Mouse (Mus musculus) midbrain, postnatal 0 days (tissue): ENCODE data around the gene Rev1. TPM values are rescaled to one million over a fixed set of nuclear protein-coding genes. Genes with fewer than 3 reads are reported as not detected.
"Not testable (repeated sequence)": the region's sequence is repeated elsewhere in the genome, so short reads cannot be mapped to it uniquely, and the experiment has no call there.

Experiments used
- ATAC-seq: fragments of 200-750 bp; cut with Nextera tagmentation; 2 replicates; pipeline ENCODE4 v1.8.0; 2017; ENCODE audit warnings: moderate number of reproducible peaks, mild to moderate bottlenecking, moderate TSS enrichment, moderate library complexity; ENCODE audit not compliant: low FRiP score
- DNase-seq: peaks from one replicate; pipeline ENCODE4 v3.0.0-alpha.2; 2015; ENCODE audit warnings: low spot score
- H3K27ac ChIP-seq: fragments of 300-500 bp; sonication (generic); 2 replicates; pipeline ENCODE4 v1.5.1; 2014; ENCODE audit warnings: low read depth, mild to moderate bottlenecking, low read length, mixed read lengths
- H3K27me3 ChIP-seq: fragments of 300-500 bp; sonication (generic); 2 replicates; pipeline ENCODE4 v1.6.1; 2014; ENCODE audit warnings: low read length, control low read depth, mixed read lengths; ENCODE audit not compliant: insufficient read depth
- H3K36me3 ChIP-seq: fragments of 300-500 bp; sonication (generic); 2 replicates; pipeline ENCODE4 v1.6.1; 2014; ENCODE audit warnings: low read length, control low read depth, mixed read lengths; ENCODE audit not compliant: insufficient read depth
- H3K4me1 ChIP-seq: fragments of 300-500 bp; sonication (generic); 2 replicates; pipeline ENCODE4 v1.6.1; 2014; ENCODE audit warnings: mild to moderate bottlenecking, control low read depth, antibody characterized with exemption, low read length, mixed read lengths; ENCODE audit not compliant: insufficient read depth
- H3K4me2 ChIP-seq: fragments of 300-500 bp; sonication (generic); 2 replicates; pipeline ENCODE4 v1.6.1; 2014; ENCODE audit warnings: low read depth, mild to moderate bottlenecking, low read length, mixed read lengths; ENCODE audit not compliant: poor library complexity, severe bottlenecking
- H3K4me3 ChIP-seq: fragments of 300-500 bp; sonication (generic); 2 replicates; pipeline ENCODE4 v1.5.1; 2014; ENCODE audit warnings: low read depth, mild to moderate bottlenecking, low read length, moderate library complexity
- H3K9ac ChIP-seq: fragments of 300-500 bp; sonication (generic); replicated peaks from 2 replicates; pipeline ENCODE4 v1.6.1; 2014; ENCODE audit warnings: mild to moderate bottlenecking, low read length, moderate library complexity, mixed read lengths; ENCODE audit not compliant: poor library complexity, severe bottlenecking
- H3K9me3 ChIP-seq: fragments of 300-500 bp; sonication (generic); 2 replicates; pipeline ENCODE4 v1.6.1; 2016; ENCODE audit warnings: low read length, control low read depth
- CTCF ChIP-seq: IDR thresholded peaks from 2 replicates; pipeline ENCODE4 v1.5.1; 2016; ENCODE audit warnings: antibody characterized with exemption, mild to moderate bottlenecking
- WGBS: fragments of 180-500 bp; shearing (Covaris S2); extraction: QIAGEN DNeasy Blood & Tissue Kit; methylation state at CpG from one replicate; pipeline ENCODE4 v1.1.7; 2014; 5-methylcytosine and 5-hydroxymethylcytosine counted together
- polyA plus RNA-seq: library from polyadenylated mRNA; unstranded; fragments of >200 nt; fragmentation: Nextera tagmentation; extraction: Ambion mirVana; gene quantifications from 2 replicates; pipeline ENCODE4 v1.2.1, GENCODE M21; 2015
- total RNA-seq: library from RNA; depleted of rRNA; stranded (reverse); fragments of >200 nt; gene quantifications from 2 replicates; pipeline ENCODE4 v1.2.3, GENCODE M21; 2014

Rev1 gene
- total and polyA plus RNA-seq, 2 experiments from 2014 or later = 28.0 to 32.6 TPM

GRCm38 (mm10) chr1:38109786-38110185 lies 19.8 kb downstream of the Rev1 start:
- Histone ChIP-seq H3K4me3 (no peak overlapping the region), H3K27ac (no peak overlapping the region), H3K9ac (no peak overlapping the region), H3K4me1 (no peaks in the 10 kb centered on the region), H3K9me3 (no peaks in the 10 kb centered on the region), H3K36me3 (no peaks in the 10 kb centered on the region), H3K4me2 (no peak overlapping the region), H3K27me3 (no peaks in the 10 kb centered on the region)
- TF ChIP-seq CTCF = no peak
- DNase-seq (no peak), ATAC-seq (no peak)
- WGBS = 89% methylated on average over 7 of the region's 7 CpGs

GRCm38 (mm10) chr1:38103813-38104212 lies 25.8 kb downstream of the Rev1 start:
- no peak overlapping the region for H3K9ac ChIP-seq
- no peak overlapping the region for H3K27ac ChIP-seq
- no peaks in the 10 kb centered on the region for H3K4me1 ChIP-seq
- no peak overlapping the region for H3K4me2 ChIP-seq
- H3K4me3 ChIP-seq = no peak overlapping the region
- 80% methylated on average over 3 of the region's 3 CpGs for WGBS
- DNase-seq (no peak), ATAC-seq (no peak)
- no peak for TF ChIP-seq CTCF
- no peaks in the 10 kb centered on the region for H3K27me3 ChIP-seq
- H3K36me3 ChIP-seq = peaks cover 5% of the 10 kb centered on the region; the same call in 1 of the 2 replicates
- no peaks in the 10 kb centered on the region for H3K9me3 ChIP-seq

GRCm38 (mm10) chr1:38103214-38103613 lies 26.4 kb downstream of the Rev1 start:
- no peak for DNase-seq
- WGBS = 86% methylated on average over 1 of the region's 1 CpGs

GRCm38 (mm10) chr1:38081316-38081715 lies 48.3 kb downstream of the Rev1 start:
- no peak overlapping the region for H3K27ac ChIP-seq
- DNase-seq = no peak
- WGBS = 74% methylated on average over 8 of the region's 8 CpGs
- no peak for TF ChIP-seq CTCF
- H3K4me2 ChIP-seq = no peak overlapping the region
- no peak for ATAC-seq
- H3K4me1 ChIP-seq = no peaks in the 10 kb centered on the region
- H3K4me3 ChIP-seq = no peak overlapping the region
- H3K9me3 ChIP-seq = no peaks in the 10 kb centered on the region
- H3K9ac ChIP-seq = no peak overlapping the region
- H3K27me3 ChIP-seq = no peaks in the 10 kb centered on the region
- peaks cover 20% of the 10 kb centered on the region for H3K36me3 ChIP-seq

More at GRCm38 (mm10) chr1:38103214-38103613, 26.4 kb downstream of the Rev1 start:
- H3K4me3 ChIP-seq = no peak overlapping the region
- no peak overlapping the region for H3K9ac ChIP-seq
- TF ChIP-seq CTCF = no peak
- no peak overlapping the region for H3K4me2 ChIP-seq
- no peak for ATAC-seq
- H3K36me3 ChIP-seq = peaks cover 9% of the 10 kb centered on the region; the same call in 1 of the 2 replicates
- no peaks in the 10 kb centered on the region for H3K27me3 ChIP-seq
- H3K27ac ChIP-seq = no peak overlapping the region
- H3K4me1 ChIP-seq = no peaks in the 10 kb centered on the region
- no peaks in the 10 kb centered on the region for H3K9me3 ChIP-seq

- ATAC-seq (no peak), DNase-seq (no peak)
- no peak for TF ChIP-seq CTCF
- Histone ChIP-seq H3K4me3 (no peak overlapping the region), H3K27ac (no peak overlapping the region), H3K4me2 (no peak overlapping the region), H3K36me3 (peaks cover 43% of the 10 kb centered on the region), H3K9ac (no peak overlapping the region), H3K9me3 (no peaks in the 10 kb centered on the region), H3K4me1 (no peaks in the 10 kb centered on the region), H3K27me3 (no peaks in the 10 kb centered on the region)
- 89% methylated on average over 8 of the region's 8 CpGs for WGBS
Observed at GRCm38 (mm10) chr1:38071326-38071725, 58.3 kb downstream of the Rev1 start.

- H3K4me2 ChIP-seq = no peak overlapping the region
- H3K27ac ChIP-seq = no peak overlapping the region
- H3K36me3 ChIP-seq = peaks cover 49% of the 10 kb centered on the region
- no peaks in the 10 kb centered on the region for H3K27me3 ChIP-seq
- no peaks in the 10 kb centered on the region for H3K9me3 ChIP-seq
- no peak overlapping the region for H3K9ac ChIP-seq
- no peak overlapping the region for H3K4me3 ChIP-seq
- TF ChIP-seq CTCF = no peak
- ATAC-seq (no peak), DNase-seq (no peak)
- no peaks in the 10 kb centered on the region for H3K4me1 ChIP-seq
- WGBS = 94% methylated on average over 10 of the region's 10 CpGs
Observed at GRCm38 (mm10) chr1:38067276-38067675, 62.3 kb downstream of the Rev1 start.

- H3K9ac ChIP-seq, H3K4me3 ChIP-seq, H3K27ac ChIP-seq, DNase-seq, H3K4me1 ChIP-seq, H3K9me3 ChIP-seq, H3K27me3 ChIP-seq, H3K4me2 ChIP-seq, ATAC-seq: not testable (repeated sequence)
- 91% methylated on average over 2 of the region's 2 CpGs for WGBS
- peaks cover 48% of the 10 kb centered on the region for H3K36me3 ChIP-seq
Observed at GRCm38 (mm10) chr1:38062156-38062555, 67.4 kb downstream of the Rev1 start.
